Mouse (Mus musculus) limb, embryonic 11.5 days (tissue): ENCODE data around the gene Stk32c. TPM values are rescaled to one million over a fixed set of nuclear protein-coding genes. Genes with fewer than 3 reads are reported as not detected.

Experiments
- ATAC-seq: fragments of 200-750 bp; cut with Nextera tagmentation; 2 replicates; pipeline ENCODE4 v1.8.0; 2017; ENCODE audit warnings: low read depth; ENCODE audit not compliant: insufficient number of reproducible peaks, low FRiP score, low TSS enrichment
- DNase-seq: peaks from one replicate; pipeline ENCODE4 v3.0.0-alpha.2; 2015; ENCODE audit warnings: low spot score
- H3K27ac ChIP-seq: fragments of 300-500 bp; sonication (generic); replicated peaks from 2 replicates; pipeline ENCODE4 v1.5.1; 2014; ENCODE audit warnings: low read depth, mild to moderate bottlenecking, low read length
- H3K27me3 ChIP-seq: fragments of 300-500 bp; sonication (generic); 2 replicates; pipeline ENCODE4 v1.6.1; 2014; ENCODE audit warnings: mild to moderate bottlenecking, low read length, mixed read lengths; ENCODE audit not compliant: control insufficient read depth, insufficient read depth
- H3K36me3 ChIP-seq: fragments of 300-500 bp; sonication (generic); 2 replicates; pipeline ENCODE4 v1.6.1; 2014; ENCODE audit warnings: mild to moderate bottlenecking, low read length, moderate library complexity, mixed read lengths; ENCODE audit not compliant: control insufficient read depth, insufficient read depth
- H3K4me1 ChIP-seq: fragments of 300-500 bp; sonication (generic); 2 replicates; pipeline ENCODE4 v1.6.1; 2014; ENCODE audit warnings: low read length, mixed read lengths; ENCODE audit not compliant: control insufficient read depth, insufficient read depth
- H3K4me2 ChIP-seq: fragments of 300-500 bp; sonication (generic); 2 replicates; pipeline ENCODE4 v1.6.1; 2014; ENCODE audit warnings: low read depth, mild to moderate bottlenecking, moderate library complexity; ENCODE audit not compliant: severe bottlenecking
- H3K4me3 ChIP-seq: fragments of 300-500 bp; sonication (generic); 2 replicates; pipeline ENCODE4 v1.5.1; 2014; ENCODE audit warnings: low read depth, low read length
- H3K9ac ChIP-seq: fragments of 300-500 bp; sonication (generic); 2 replicates; pipeline ENCODE4 v1.6.1; 2014; ENCODE audit warnings: mild to moderate bottlenecking, low read length
- H3K9me3 ChIP-seq: fragments of 300-500 bp; sonication (generic); 2 replicates; pipeline ENCODE4 v1.6.1; 2016; ENCODE audit warnings: low read length; ENCODE audit not compliant: control insufficient read depth
- WGBS: fragments of 180-500 bp; shearing (Covaris S2); extraction: QIAGEN DNeasy Blood & Tissue Kit; methylation state at CpG from one replicate; pipeline ENCODE4 v1.1.7; 2014; 5-methylcytosine and 5-hydroxymethylcytosine counted together
- polyA plus RNA-seq: library from polyadenylated mRNA; unstranded; fragments of >200 nt; fragmentation: Nextera tagmentation; extraction: Ambion mirVana; gene quantifications from 2 replicates; pipeline ENCODE4 v1.2.1, GENCODE M21; 2014

The Stk32c gene
- polyA plus RNA-seq, 1 experiment from 2014 or later = 0.17 TPM

DNA sequence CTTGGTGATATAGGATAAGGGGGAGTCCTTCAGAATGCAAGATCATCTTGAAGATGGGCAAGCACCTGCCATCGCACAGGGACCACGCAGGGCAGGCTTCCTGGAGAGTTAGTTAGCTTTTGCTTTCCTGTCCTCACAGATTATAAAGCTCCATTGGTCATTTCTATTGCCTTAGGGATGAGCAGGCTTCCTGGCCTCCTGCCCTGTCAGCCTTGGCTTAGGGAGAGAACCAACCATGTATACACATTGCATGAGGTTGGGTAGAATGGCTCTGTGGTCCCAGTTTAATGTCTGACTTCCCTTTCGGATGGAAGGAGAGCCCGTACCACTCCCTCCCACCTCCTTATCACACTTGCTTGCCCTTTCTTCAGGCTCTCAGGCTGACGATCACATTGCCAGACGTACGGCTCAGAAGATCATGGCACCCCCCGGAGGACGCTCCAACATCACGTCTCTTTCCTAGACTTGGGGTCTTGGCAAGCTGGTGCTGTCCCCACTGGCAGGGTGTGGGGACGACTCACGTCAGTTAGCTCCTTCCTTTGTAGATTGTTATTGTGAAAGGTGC is 112.5 kb downstream of the Stk32c start:
- Histone ChIP-seq H3K4me1 (no peaks in the 10 kb centered on the region), H3K27me3 (no peaks in the 10 kb centered on the region), H3K36me3 (no peaks in the 10 kb centered on the region), H3K4me2 (no peak overlapping the region), H3K27ac (no peak overlapping the region), H3K4me3 (no peak overlapping the region), H3K9ac (no peak overlapping the region), H3K9me3 (no peaks in the 10 kb centered on the region)
- no peak for ATAC-seq
- WGBS = 70% methylated on average over 12 of the region's 12 CpGs
- no peak for DNase-seq

DNA sequence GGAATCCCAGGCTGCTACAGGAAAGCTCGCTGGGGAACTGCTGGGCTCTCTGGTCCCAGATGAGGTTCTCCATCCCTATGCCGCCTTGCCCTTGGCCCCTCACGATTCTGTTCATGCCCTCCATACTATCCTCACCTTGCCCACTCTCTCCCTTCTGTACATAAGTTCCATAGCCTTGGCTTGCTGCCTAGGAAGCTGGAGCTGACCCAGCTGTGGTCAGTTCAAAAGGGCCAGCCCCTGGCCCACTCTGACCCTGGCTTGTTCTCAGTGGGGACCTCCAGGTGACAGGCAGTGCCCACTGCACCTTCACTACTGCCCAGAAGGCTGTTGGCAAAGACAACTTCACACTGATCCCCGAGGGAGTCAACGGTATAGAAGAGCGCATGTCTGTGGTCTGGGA is 116.7 kb downstream of the Stk32c start:
- no peak for ATAC-seq
- DNase-seq = no peak

DNA sequence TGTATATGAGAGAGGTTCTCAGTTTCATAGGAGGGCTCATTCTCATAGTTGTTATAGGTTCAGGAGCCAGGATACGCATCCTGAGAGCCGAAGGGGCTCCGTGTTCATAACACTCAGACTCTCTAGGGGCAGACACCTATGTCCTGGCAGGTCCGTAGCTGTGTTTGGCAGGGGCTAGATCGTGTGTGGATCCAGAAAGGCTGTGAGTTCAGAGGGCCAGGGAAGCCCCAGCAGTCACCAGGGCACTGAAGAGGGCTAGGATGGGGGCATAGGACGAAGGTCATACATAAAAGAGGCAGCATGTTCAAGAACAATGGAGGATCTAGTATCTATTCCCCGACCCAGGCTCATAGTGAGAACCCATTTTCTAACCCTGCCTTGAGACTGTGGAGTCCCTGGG is 117.8 kb downstream of the Stk32c start:
- H3K36me3 ChIP-seq = no peaks in the 10 kb centered on the region

More for the DNA sequence above, 116.7 kb downstream of the Stk32c start:
- Histone ChIP-seq H3K4me1 (no peaks in the 10 kb centered on the region), H3K4me3 (no peak overlapping the region), H3K27ac (no peak overlapping the region), H3K36me3 (no peaks in the 10 kb centered on the region), H3K27me3 (no peaks in the 10 kb centered on the region), H3K9ac (no peak overlapping the region), H3K4me2 (no peak overlapping the region), H3K9me3 (no peaks in the 10 kb centered on the region)
- WGBS = 87% methylated on average over 6 of the region's 6 CpGs

DNA sequence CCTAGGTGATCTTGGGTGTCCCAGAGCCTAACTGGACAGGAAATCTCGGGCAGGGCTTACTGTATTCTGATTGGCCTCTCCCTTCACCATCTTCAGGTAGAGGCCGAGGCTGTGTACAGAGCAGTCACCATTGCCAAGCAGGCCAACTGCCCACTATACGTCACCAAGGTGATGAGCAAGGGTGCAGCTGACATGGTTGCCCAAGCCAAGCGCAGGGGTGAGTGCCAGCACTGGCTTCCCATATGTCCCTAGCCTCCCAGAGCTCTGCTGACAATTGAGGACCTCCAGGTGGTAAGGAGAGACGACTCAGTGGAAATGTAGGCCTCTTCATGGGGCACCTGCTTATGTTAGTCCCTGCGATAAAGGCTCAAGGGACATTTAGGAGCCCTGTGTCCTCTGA is 118.3 kb downstream of the Stk32c start:
- no peaks in the 10 kb centered on the region for H3K4me1 ChIP-seq
- 87% methylated on average over 6 of the region's 6 CpGs for WGBS
- no peaks in the 10 kb centered on the region for H3K9me3 ChIP-seq
- no peak overlapping the region for H3K27ac ChIP-seq
- H3K4me3 ChIP-seq = no peak overlapping the region
- ATAC-seq (no peak), DNase-seq (no peak)
- no peaks in the 10 kb centered on the region for H3K36me3 ChIP-seq
- H3K27me3 ChIP-seq = no peaks in the 10 kb centered on the region
- no peak overlapping the region for H3K9ac ChIP-seq
- H3K4me2 ChIP-seq = no peak overlapping the region

More for the DNA sequence above, 117.8 kb downstream of the Stk32c start:
- 87% methylated on average over 7 of the region's 7 CpGs for WGBS
- Histone ChIP-seq H3K27ac (no peak overlapping the region), H3K4me2 (no peak overlapping the region), H3K27me3 (no peaks in the 10 kb centered on the region), H3K9ac (no peak overlapping the region), H3K4me3 (no peak overlapping the region), H3K4me1 (no peaks in the 10 kb centered on the region), H3K9me3 (no peaks in the 10 kb centered on the region)
- ATAC-seq (no peak), DNase-seq (no peak)

- no peak overlapping the region for H3K4me3 ChIP-seq
- H3K27me3 ChIP-seq = no peaks in the 10 kb centered on the region
- H3K4me2 ChIP-seq = no peak overlapping the region
- no peak overlapping the region for H3K27ac ChIP-seq
- H3K9me3 ChIP-seq = no peaks in the 10 kb centered on the region
- no peaks in the 10 kb centered on the region for H3K36me3 ChIP-seq
- 79% methylated on average over 7 of the region's 7 CpGs for WGBS
- no peak overlapping the region for H3K9ac ChIP-seq
- no peak for DNase-seq
- ATAC-seq = no peak
- no peaks in the 10 kb centered on the region for H3K4me1 ChIP-seq
Observed at GRCm38 (mm10) chr7:139093781-139094180, 119.3 kb downstream of the Stk32c start.

- ATAC-seq (no peak), DNase-seq (no peak)
- WGBS = 87% methylated on average over 5 of the region's 5 CpGs
- Histone ChIP-seq H3K36me3 (no peaks in the 10 kb centered on the region), H3K27me3 (no peaks in the 10 kb centered on the region), H3K9ac (no peak overlapping the region), H3K4me2 (no peak overlapping the region), H3K4me3 (no peak overlapping the region), H3K27ac (no peak overlapping the region), H3K9me3 (no peaks in the 10 kb centered on the region), H3K4me1 (no peaks in the 10 kb centered on the region)
Observed at GRCm38 (mm10) chr7:139093124-139093523, 120.0 kb downstream of the Stk32c start.

DNA sequence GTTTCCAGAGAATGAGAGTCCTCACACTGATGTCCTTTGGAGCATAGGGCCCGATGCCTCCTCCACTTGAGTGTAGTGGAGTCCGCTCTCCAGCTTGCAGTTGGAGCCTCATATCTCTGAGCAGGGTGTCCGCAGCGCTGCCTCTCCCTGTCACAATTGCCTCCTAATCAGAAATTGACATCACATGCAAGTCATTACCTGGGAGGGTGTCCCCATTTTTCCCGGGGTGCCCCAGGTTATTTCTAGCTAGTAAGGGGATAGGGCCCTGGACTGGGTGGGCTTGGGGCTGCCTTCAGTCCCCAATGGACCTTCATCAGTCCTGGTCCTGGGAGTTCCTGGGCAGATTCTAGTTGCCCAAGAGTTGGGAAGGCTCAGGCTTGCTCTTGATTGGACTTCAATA is 120.4 kb downstream of the Stk32c start:
- ATAC-seq = no peak

GRCm38 (mm10) chr7:139091681-139092080 is 121.4 kb downstream of the Stk32c start:
- no peaks in the 10 kb centered on the region for H3K36me3 ChIP-seq

More for the DNA sequence above, 120.4 kb downstream of the Stk32c start:
- H3K4me3 ChIP-seq = no peak overlapping the region
- 94% methylated on average over 5 of the region's 5 CpGs for WGBS
- H3K27ac ChIP-seq = no peak overlapping the region
- no peak for DNase-seq
- H3K9ac ChIP-seq = no peak overlapping the region
- H3K4me2 ChIP-seq = no peak overlapping the region
- no peaks in the 10 kb centered on the region for H3K9me3 ChIP-seq
- H3K4me1 ChIP-seq = no peaks in the 10 kb centered on the region
- no peaks in the 10 kb centered on the region for H3K27me3 ChIP-seq
- no peaks in the 10 kb centered on the region for H3K36me3 ChIP-seq

More at GRCm38 (mm10) chr7:139091681-139092080, 121.4 kb downstream of the Stk32c start:
- Histone ChIP-seq H3K9me3 (no peaks in the 10 kb centered on the region), H3K27me3 (peaks cover 8% of the 10 kb centered on the region; the same call in 1 of the 2 replicates), H3K27ac (no peak overlapping the region), H3K4me2 (no peak overlapping the region), H3K4me1 (no peaks in the 10 kb centered on the region), H3K9ac (no peak overlapping the region), H3K4me3 (no peak overlapping the region)
- ATAC-seq (no peak), DNase-seq (no peak)
- 90% methylated on average over 9 of the region's 9 CpGs for WGBS
